Mouse (Mus musculus) midbrain, postnatal 0 days (tissue): ENCODE measurements around the gene Map3k12. TPM values are rescaled to one million over a fixed set of nuclear protein-coding genes. Genes with fewer than 3 reads are reported as not detected.

Experiments
- ATAC-seq: fragments of 200-750 bp; cut with Nextera tagmentation; 2 replicates; pipeline ENCODE4 v1.8.0; 2017; ENCODE audit warnings: moderate number of reproducible peaks, mild to moderate bottlenecking, moderate TSS enrichment, moderate library complexity; ENCODE audit not compliant: low FRiP score
- DNase-seq: peaks from one replicate; pipeline ENCODE4 v3.0.0-alpha.2; 2015; ENCODE audit warnings: low spot score
- H3K27ac ChIP-seq: fragments of 300-500 bp; sonication (generic); 2 replicates; pipeline ENCODE4 v1.5.1; 2014; ENCODE audit warnings: low read depth, mild to moderate bottlenecking, low read length, mixed read lengths
- H3K27me3 ChIP-seq: fragments of 300-500 bp; sonication (generic); 2 replicates; pipeline ENCODE4 v1.6.1; 2014; ENCODE audit warnings: low read length, control low read depth, mixed read lengths; ENCODE audit not compliant: insufficient read depth
- H3K36me3 ChIP-seq: fragments of 300-500 bp; sonication (generic); 2 replicates; pipeline ENCODE4 v1.6.1; 2014; ENCODE audit warnings: low read length, control low read depth, mixed read lengths; ENCODE audit not compliant: insufficient read depth
- H3K4me1 ChIP-seq: fragments of 300-500 bp; sonication (generic); 2 replicates; pipeline ENCODE4 v1.6.1; 2014; ENCODE audit warnings: mild to moderate bottlenecking, control low read depth, antibody characterized with exemption, low read length, mixed read lengths; ENCODE audit not compliant: insufficient read depth
- H3K4me2 ChIP-seq: fragments of 300-500 bp; sonication (generic); 2 replicates; pipeline ENCODE4 v1.6.1; 2014; ENCODE audit warnings: low read depth, mild to moderate bottlenecking, low read length, mixed read lengths; ENCODE audit not compliant: poor library complexity, severe bottlenecking
- H3K4me3 ChIP-seq: fragments of 300-500 bp; sonication (generic); 2 replicates; pipeline ENCODE4 v1.5.1; 2014; ENCODE audit warnings: low read depth, mild to moderate bottlenecking, low read length, moderate library complexity
- H3K9ac ChIP-seq: fragments of 300-500 bp; sonication (generic); replicated peaks from 2 replicates; pipeline ENCODE4 v1.6.1; 2014; ENCODE audit warnings: mild to moderate bottlenecking, low read length, moderate library complexity, mixed read lengths; ENCODE audit not compliant: poor library complexity, severe bottlenecking
- H3K9me3 ChIP-seq: fragments of 300-500 bp; sonication (generic); 2 replicates; pipeline ENCODE4 v1.6.1; 2016; ENCODE audit warnings: low read length, control low read depth
- CTCF ChIP-seq: IDR thresholded peaks from 2 replicates; pipeline ENCODE4 v1.5.1; 2016; ENCODE audit warnings: antibody characterized with exemption, mild to moderate bottlenecking
- WGBS: fragments of 180-500 bp; shearing (Covaris S2); extraction: QIAGEN DNeasy Blood & Tissue Kit; methylation state at CpG from one replicate; pipeline ENCODE4 v1.1.7; 2014; 5-methylcytosine and 5-hydroxymethylcytosine counted together
- polyA plus RNA-seq: library from polyadenylated mRNA; unstranded; fragments of >200 nt; fragmentation: Nextera tagmentation; extraction: Ambion mirVana; gene quantifications from 2 replicates; pipeline ENCODE4 v1.2.1, GENCODE M21; 2015
- total RNA-seq: library from RNA; depleted of rRNA; stranded (reverse); fragments of >200 nt; gene quantifications from 2 replicates; pipeline ENCODE4 v1.2.3, GENCODE M21; 2014

The Map3k12 gene
- total and polyA plus RNA-seq, 2 experiments from 2014 or later = 49.7 to 73.3 TPM

- TF ChIP-seq CTCF = no peak
- Histone ChIP-seq H3K27me3 (no peaks in the 10 kb centered on the region), H3K9ac (no peak overlapping the region), H3K27ac (no peak overlapping the region), H3K4me1 (no peaks in the 10 kb centered on the region), H3K4me2 (no peak overlapping the region), H3K36me3 (peaks cover 26% of the 10 kb centered on the region), H3K4me3 (no peak overlapping the region), H3K9me3 (no peaks in the 10 kb centered on the region)
- no peak for DNase-seq
- no peak for ATAC-seq
- whole genome bisulfite sequencing = 93% methylated on average over 2 of the region's 2 CpGs
These were observed 42.3 kb downstream of the Map3k12 start for GRCm38 (mm10) chr15:102474520-102474919.

GRCm38 (mm10) chr15:102473246-102473645 lies 43.6 kb downstream of the Map3k12 start:
- Histone ChIP-seq H3K4me1 (no peaks in the 10 kb centered on the region), H3K4me3 (no peak overlapping the region), H3K9me3 (no peaks in the 10 kb centered on the region), H3K36me3 (peaks cover 19% of the 10 kb centered on the region), H3K27me3 (no peaks in the 10 kb centered on the region), H3K9ac (no peak overlapping the region), H3K27ac (no peak overlapping the region), H3K4me2 (no peak overlapping the region)
- DNase-seq = no peak
- WGBS = 48% methylated on average over 2 of the region's 2 CpGs
- no peak for TF ChIP-seq CTCF
- no peak for ATAC-seq

- DNase-seq (no peak), ATAC-seq (no peak)
- H3K4me3 ChIP-seq = peak overlapping the region; percentile 87
- H3K27ac ChIP-seq = no peak overlapping the region
- no peaks in the 10 kb centered on the region for H3K9me3 ChIP-seq
- TF ChIP-seq CTCF = no peak
- H3K4me2 ChIP-seq = peak overlapping the region; percentile 56
- no peaks in the 10 kb centered on the region for H3K4me1 ChIP-seq
- H3K36me3 ChIP-seq = peaks cover 13% of the 10 kb centered on the region
- no peaks in the 10 kb centered on the region for H3K27me3 ChIP-seq
- H3K9ac ChIP-seq = no peak overlapping the region
These were observed 45.1 kb downstream of the Map3k12 start for GRCm38 (mm10) chr15:102471727-102472126.

- DNase-seq = no peak
- no peak for ATAC-seq
These were observed 45.6 kb downstream of the Map3k12 start for GRCm38 (mm10) chr15:102471295-102471645.

GRCm38 (mm10) chr15:102470605-102471294 lies 46.1 kb downstream of the Map3k12 start:
- Histone ChIP-seq H3K9ac (peak overlapping the region; percentile 87), H3K27me3 (no peaks in the 10 kb centered on the region), H3K27ac (peak overlapping the region; percentile 98), H3K4me2 (peak overlapping the region; percentile 56), H3K4me1 (no peaks in the 10 kb centered on the region), H3K9me3 (no peaks in the 10 kb centered on the region), H3K4me3 (peak overlapping the region; percentile 87), H3K36me3 (peaks cover 5% of the 10 kb centered on the region; the same call in 1 of the 2 replicates)
- 1% methylated on average over 35 of the region's 67 CpGs for WGBS
- peak; percentile 89 for DNase-seq
- TF ChIP-seq CTCF = peak; percentile 13; the same call in 1 of the 2 replicates
- peak; percentile 82 for ATAC-seq

More at GRCm38 (mm10) chr15:102471295-102471645, 45.6 kb downstream of the Map3k12 start:
- H3K27me3 ChIP-seq = no peaks in the 10 kb centered on the region
- H3K4me3 ChIP-seq = peak overlapping the region; percentile 87
- no peak for TF ChIP-seq CTCF
- peak overlapping the region; percentile 87 for H3K9ac ChIP-seq
- H3K9me3 ChIP-seq = no peaks in the 10 kb centered on the region
- H3K27ac ChIP-seq = peak overlapping the region; percentile 98
- H3K4me1 ChIP-seq = no peaks in the 10 kb centered on the region
- H3K4me2 ChIP-seq = peak overlapping the region; percentile 56
- WGBS = under 1% methylated on average over 10 of the region's 10 CpGs
- H3K36me3 ChIP-seq = peaks cover 9% of the 10 kb centered on the region; the same call in 1 of the 2 replicates

- no peaks in the 10 kb centered on the region for H3K4me1 ChIP-seq
- H3K27me3 ChIP-seq = no peaks in the 10 kb centered on the region
- WGBS = under 1% methylated on average over 33 of the region's 40 CpGs
- no peaks in the 10 kb centered on the region for H3K9me3 ChIP-seq
- TF ChIP-seq CTCF = peak; percentile 95
- H3K36me3 ChIP-seq = 0 out of 2 replicates have a peak, but pooled peaks cover 3% of the 10 kb centered on the region
- peak within 1 kb of the TSS; percentile 87 for H3K9ac ChIP-seq
- H3K4me3 ChIP-seq = peak within 1 kb of the TSS; percentile 87
- DNase-seq (peak; percentile 99), ATAC-seq (peak; percentile 99)
- peak within 1 kb of the TSS; percentile 56 for H3K4me2 ChIP-seq
- peak within 1 kb of the TSS; percentile 98 for H3K27ac ChIP-seq
These were observed 46.7 kb downstream of the Map3k12 start, which contains the start of gene Pcbp2 for GRCm38 (mm10) chr15:102470183-102470604. TSS of gene Pcbp2 (plus strand) at chr15:102470539.
